Mouse (Mus musculus): Measurements from ENCODE around the gene Necap2.

The Necap2 gene

DNA sequence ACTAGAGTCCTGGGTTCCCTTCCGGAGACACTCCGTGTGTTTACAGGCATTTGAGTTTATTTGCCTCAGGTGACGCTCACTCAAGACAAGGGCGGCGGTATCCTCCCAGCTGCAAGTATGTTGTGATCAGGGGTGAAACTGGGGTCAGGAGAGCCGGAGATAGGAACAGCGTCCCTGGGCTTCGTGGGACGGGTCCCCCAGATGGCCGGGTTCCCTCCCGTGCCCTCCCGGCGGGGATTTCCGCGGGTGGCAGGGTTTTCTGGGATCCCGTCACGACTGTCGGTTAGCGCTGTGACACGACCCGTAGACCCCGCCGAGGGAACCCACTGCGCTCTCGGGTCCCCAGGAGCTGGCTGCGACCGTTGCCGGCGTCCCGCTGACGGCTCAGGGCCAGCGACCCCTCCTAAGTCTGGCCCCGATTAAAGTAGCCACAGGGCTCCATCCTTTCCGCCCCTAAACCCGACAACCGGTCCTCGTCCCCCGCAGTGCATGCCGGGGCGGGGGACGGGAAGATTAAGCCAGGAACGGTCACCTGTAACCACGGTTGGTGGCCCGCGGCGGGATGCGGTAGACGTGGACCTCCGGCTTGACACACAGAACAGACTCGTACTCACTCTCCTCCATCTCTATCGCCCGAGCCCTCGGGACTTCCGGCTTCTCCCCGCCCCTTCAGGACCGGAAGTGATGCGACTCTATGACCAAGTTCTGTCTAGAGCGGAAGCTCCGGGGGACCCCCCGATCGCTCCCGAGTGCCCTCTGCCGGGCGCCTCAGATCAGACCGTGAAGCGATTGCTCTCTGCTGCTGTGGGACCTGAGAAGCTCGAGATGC, at the start of gene Necap2:
TSS of gene Necap2 (minus strand) at position 677 of the 829 bp plus-strand sequence.
- peak; percentile 95 for DNase-seq (ENCODE audit: low spot score)

DNA sequence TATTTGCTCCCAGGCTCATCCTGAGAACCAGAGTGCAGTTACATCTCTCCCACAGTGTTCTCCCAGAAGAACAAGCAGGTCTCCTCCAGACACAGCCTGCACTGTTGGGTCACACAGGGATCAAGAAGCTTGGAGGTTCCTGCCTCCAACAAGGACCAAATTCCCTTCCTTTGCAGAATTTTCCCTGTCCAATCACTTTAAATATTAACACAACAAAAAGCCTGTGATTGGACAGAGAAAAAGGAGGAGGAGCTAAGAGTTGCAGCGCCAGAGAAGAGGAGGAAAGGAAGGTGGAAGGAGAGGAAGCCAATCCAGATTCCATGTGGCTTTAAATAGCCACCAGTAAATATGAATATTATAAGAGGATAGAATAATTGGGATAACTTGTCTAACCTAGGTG, 44.9 kb upstream of the Necap2 start:
- DNase-seq (ENCODE audit: low spot score), result no peak

DNA sequence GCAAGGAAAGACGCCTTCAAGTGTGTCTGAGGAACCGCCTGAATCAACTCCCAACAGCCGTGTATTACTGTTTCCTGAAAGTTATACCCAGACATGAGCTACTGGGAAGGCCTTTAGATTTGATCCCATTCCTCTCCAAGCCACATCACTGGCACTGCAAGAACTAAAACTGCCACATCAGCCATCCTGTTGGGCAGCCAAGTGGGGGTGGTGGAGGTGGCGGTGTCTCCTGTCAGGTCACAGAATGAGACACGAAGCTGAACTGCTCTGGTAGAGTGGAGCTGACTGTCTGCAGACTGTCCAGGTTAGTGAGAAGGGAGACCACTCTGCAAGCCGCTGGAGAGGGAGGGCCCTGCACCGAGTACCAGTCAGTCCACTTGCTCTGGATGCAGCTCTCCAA, 44.5 kb upstream of the Necap2 start:
- no peak for DNase-seq (ENCODE audit: low spot score)

DNA sequence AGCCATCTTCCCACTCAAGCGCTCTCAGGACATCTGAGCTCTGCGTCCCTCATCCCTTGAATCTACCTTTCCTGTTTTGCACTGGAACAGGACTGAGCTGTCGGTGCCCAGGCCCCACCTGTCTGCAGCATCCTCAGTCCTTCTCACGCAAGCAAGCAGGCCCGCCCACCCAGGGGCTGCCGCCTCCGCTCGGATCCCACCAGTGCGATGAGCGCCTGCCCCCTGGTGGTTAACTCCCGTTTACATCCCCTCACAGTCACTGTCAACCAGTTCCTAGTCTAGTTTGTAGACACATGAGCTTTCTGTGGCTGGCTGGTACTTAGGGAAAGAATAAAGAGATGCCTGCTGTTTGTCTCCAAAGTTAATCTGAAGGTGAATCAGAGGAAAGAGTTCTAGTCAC, 42.5 kb upstream of the Necap2 start:
- DNase-seq (ENCODE audit: low spot score), result no peak

DNA sequence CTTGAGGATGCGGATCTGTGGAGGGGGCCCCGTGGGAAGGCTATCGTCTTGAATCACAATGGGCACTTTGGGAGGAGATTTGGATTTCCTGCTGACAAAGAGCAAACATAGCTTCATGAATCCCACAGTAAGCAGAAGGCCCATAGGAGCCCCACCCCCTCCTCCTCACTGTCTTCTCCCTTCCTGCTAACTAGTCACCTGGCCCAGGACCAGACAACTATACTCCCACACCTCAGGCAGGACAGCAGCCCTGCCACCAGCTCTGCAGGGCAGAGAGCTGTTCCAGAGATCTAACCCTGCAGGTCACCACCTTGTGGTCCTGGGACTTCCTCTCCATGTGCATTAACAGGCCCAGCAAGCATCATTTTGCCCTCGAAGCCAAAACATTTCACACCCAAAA, 40.5 kb upstream of the Necap2 start:
- DNase-seq (ENCODE audit: low spot score), result no peak

DNA sequence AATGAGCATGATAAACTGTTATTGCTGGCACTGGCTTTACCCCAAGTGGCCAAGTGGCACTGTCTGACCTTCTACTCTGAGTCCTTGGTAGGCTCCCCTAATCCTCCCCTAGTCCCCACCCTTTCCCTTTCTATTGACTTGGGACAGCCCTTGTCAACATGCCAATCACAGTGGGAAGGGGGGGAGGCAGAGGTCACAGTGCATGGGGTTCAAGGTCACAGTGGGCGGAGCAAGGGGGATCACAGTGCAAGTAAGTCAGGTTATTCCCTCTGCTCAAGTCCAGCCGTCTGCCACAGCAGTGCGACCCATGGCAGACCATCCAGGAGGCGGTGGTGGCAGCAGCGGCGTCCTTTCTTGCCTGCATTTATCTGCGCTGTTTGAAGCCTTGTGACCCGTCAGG, 37.2 kb upstream of the Necap2 start:
- DNase-seq (ENCODE audit: low spot score), result no peak

DNA sequence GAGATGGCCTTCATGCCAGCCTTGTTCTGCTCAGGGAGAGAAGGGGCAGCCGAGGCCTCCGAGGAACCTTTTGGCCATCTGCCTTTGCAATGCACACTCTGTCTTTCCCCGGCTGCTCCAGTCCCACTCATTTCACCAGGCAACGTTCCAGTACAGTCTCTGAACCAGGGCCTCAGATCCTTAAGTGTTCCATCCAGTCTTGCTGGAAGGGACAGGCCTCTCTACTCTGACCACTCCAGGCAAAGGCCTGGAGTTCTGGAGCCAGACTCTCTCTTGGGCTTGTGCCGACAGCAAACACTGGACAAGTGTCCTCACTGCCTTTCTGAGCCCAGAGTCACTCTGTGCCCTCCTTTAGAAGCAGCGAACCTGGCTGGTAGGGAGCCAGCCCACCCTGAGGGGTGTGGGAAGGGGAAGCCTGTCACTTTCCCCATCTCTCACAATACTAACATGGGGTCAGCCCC, 36.4 kb upstream of the Necap2 start:
- no peak for DNase-seq (ENCODE audit: low spot score)

DNA sequence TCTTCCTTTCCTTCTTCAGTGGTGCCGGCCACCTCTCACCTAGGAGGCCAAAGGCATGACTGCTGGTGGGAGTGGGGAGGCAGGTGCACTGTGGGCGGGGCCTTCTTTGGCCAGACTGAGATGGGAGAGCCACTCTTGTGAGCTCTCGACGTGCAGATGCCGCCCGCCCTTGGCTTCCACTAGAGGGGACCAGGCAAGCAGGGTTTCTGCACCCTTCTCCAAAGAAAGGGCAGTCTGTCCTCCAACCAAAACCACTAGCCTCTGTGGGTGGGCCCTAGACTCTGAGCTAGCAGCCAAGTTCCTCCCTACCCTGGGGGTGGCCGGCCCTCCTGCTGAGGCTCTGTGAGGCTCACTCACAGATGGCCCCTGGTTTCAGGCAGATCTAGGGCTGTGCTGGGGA, 35.7 kb upstream of the Necap2 start:
- no peak for DNase-seq (ENCODE audit: low spot score)

DNA sequence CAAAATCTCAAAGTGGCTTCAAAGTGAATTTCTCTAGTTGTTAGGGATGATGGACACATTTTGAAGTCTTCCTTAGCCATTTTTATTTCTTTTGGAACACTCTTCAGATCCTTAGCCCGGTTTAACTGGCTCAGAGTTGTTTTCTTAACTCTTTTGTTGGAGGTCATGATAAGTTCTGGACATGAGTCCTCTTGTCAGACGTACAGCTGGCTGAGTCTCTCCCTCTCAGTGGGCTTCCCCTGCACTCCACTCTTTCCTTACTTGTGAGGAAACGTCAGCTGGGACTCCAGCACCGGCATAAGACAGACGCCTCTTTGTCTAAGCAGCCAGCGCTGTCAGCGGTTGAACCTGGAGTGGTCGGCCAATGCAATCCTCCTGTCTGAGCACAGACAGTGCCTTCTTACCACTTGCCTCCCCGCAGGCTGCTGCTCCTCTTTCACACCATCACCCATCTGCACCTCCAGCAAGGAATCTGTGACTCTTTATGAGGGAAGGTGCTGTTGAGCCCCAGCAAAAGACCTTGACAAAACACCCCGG, 30.1 kb upstream of the Necap2 start:
- no peak for DNase-seq (ENCODE audit: low spot score)

DNA sequence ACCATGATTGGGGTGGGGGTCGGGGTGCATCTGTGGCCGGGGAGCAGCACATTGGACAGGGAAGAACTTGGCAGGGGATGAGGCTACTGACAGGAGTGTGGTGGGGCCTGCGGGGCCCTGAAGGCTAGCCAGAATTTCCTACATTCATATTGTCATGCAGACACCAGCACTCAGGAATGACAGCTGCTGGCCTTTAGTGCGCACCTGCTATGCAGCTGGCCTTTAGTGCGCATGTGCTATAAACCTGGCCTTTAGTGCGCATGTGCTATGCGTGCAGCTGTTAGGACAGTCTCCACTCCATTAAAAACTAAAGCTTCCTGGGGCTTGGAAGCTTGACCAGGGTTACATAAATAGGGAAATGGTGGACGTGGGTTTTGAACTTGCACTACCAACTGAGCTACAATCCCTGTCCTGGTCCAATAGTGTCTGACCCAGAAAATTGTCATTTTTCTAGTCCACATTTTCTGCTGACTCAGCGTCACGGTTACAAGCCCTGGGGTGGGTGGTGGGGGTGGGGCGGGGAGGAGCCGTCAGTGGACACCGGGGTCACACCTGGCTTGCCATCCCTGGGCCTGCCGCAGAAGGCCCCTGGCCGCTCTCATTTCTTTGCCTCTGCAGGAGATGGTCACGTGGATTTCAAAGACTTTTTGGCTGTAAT, 28.5 kb upstream of the Necap2 start:
- no peak for DNase-seq (ENCODE audit: low spot score)

DNA sequence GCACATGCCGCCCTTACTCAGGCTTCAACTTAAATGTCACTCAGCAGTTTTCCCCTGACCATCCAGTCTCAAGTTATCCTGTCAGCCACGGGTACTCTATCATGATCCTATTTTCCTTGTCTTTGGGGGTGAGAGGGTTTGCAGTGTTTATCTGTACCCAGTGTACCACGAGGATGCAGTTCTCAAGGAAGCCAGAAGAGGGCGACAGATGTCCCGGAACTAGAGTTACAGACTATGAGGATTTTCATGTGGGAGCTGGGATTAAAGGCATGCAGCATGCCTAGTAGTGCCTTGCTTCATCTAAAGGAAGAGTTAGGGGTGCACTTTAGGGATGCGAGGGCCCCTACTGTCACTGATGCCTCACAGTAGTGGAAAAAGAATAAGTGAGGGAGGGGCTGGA, 23.7 kb upstream of the Necap2 start:
- DNase-seq (ENCODE audit: low spot score), result no peak

DNA sequence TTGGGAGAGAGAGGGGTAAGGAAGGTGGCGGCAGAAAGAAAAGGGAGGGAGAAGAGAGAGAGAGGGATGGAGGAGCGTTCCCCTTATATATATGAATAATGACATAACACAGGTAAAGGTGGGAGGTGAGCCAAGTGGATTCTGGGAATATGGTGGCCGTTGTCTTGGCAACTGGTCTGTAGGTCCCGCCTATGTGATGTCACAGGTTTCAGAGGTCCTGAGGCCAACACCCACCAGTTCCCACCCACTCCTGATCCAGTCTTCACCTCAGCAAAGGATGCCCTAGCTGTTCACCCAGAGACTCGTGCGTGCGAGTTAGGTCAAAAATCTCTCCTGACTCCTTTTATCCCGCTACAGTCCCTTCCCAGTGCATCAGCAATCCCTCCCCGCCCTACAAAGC, 23.1 kb upstream of the Necap2 start:
- DNase-seq (ENCODE audit: low spot score), result no peak

DNA sequence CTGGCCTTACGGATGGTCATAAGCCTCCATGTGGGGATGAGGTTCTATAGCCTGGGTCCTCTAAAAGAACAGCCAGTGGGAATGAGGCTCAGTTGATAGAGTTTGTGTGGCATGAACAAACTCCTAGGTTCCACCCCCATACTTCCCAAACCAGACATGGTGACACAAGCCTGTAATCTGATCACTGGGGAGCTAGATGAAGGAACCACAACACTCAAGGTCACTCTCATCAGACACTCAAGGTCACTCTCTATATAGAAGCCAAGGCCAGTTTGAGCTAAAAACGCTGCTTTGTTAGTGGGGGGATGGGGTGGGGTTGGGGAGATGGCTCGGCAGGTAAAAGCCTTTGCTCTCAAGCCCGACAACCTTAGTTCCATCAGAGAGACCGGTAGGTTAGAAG, 21.8 kb upstream of the Necap2 start:
- no peak for DNase-seq (ENCODE audit: low spot score)

DNA sequence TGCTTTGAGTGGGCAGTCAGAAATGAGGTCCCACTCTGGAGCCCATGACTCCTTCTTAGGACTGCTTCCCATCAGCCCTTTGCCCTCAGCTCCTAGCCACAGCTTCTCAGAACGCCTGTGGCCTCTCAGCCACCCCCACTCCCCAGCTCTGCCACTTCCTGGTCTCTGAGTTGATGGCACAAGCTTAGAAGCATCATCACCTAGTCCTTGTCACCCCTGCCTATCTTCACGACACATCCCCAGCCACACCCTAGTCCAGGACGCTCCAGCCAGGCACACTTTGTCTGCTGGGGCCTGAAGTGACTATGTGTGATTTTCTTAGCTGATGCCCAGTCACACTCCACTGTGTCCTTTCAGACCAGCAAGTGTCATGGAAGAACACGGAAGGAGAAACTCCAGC, 20.8 kb upstream of the Necap2 start:
- DNase-seq (ENCODE audit: low spot score), result no peak

DNA sequence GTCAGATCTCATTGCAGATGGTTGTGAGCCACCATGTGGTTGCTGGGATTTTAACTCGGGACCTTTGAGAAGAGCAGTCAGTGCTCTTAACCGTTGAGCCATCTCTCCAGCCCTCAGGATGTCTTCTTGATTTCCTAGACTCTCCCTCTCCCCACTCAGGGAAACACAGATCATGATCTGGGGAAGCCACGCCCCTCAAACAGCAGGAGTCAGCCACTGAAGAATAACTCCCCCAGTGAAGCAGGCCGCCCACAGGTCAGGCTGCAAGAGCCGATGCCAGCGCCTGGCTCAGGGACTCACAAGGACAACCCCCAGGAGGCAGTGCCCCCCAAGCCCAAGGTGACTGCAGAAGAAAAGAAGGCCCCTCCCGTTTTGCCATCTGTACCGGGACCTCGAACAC, 18.6 kb upstream of the Necap2 start:
- DNase-seq (ENCODE audit: low spot score), result no peak

DNA sequence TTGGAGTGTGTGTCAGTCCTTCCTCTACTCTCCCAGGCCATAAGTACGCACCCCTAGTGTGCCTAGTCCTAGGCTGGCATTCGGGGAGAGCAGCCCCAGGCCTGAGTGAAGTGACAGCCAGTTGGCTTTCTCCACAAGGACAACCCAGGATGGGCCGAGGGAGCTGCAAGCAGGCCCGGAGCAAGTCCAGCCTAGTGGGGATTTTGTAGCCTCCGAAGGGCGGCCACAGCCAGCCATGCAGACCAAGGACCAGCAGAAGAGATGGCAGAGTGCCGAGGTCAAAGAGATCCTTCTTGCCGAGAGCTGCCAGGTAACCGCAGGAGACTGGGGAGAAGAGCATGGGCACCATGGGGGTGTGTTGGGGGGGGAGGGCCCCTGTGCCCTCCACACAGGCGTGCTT, 16.9 kb upstream of the Necap2 start:
- DNase-seq (ENCODE audit: low spot score), result no peak

DNA sequence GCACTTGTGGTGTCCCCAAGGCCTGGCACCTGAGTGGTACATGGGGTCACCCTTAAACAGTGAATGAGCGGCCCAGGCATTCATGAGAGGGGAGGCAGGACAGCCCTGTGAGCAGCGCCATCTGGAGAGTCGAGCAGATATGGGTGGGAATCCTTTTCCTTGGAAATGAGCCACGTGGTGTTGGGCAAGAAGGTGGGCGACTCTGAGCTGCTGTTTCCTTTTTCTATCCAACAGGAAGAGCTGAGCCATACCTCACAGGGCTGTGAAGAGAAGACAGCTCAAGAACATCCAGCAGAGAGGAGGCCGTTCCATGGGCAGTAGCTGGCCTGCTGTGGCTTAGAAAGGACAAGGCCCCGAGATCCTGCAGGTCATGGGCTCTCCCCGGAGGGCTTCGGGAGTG, 10.6 kb upstream of the Necap2 start:
- DNase-seq (ENCODE audit: low spot score), result no peak

DNA sequence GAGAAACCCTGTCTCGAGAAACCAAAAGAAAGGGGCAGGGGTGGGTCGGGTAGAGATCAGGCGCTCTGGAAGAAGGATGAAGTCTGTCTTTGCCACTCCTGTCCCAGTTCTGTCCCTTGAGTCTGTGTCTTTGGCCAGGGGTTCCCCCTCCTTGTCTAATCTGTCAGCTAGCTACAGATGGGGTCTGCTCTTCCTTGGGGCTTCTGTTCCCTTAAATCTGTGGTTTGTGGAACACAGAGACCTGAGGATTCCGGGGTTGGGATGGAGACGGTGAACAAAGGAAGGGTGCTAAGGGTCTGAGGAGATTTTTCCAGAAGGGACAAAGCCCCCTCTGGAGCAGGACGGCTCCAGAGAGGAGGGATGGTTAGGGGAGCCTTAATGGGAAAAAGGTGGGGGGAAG, 9.9 kb upstream of the Necap2 start, which contains the start of gene Spata21:
TSS of gene Spata21 (plus strand) at position 301 of the 400 bp plus-strand sequence.
- DNase-seq (ENCODE audit: low spot score), result no peak

DNA sequence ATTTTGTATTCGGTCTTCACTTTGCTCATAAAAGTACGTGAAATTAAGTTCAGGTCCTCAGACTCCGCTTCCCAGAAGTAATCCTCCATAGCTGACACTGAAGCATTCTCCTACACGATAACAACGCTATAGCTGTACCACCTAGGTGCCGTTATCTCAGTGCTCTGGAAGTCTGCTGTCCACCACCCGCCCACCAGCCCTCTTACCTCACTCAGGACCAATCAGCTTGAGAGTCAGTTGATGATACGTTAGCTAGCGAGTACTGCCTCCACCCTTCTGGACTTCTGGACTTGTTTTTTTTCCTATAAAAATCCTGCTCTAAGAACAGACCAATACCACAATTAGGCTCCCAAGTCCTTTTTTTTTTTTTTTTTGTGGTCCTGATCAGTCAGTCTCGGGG, 8.7 kb upstream of the Necap2 start:
- no peak for DNase-seq (ENCODE audit: low spot score)

DNA sequence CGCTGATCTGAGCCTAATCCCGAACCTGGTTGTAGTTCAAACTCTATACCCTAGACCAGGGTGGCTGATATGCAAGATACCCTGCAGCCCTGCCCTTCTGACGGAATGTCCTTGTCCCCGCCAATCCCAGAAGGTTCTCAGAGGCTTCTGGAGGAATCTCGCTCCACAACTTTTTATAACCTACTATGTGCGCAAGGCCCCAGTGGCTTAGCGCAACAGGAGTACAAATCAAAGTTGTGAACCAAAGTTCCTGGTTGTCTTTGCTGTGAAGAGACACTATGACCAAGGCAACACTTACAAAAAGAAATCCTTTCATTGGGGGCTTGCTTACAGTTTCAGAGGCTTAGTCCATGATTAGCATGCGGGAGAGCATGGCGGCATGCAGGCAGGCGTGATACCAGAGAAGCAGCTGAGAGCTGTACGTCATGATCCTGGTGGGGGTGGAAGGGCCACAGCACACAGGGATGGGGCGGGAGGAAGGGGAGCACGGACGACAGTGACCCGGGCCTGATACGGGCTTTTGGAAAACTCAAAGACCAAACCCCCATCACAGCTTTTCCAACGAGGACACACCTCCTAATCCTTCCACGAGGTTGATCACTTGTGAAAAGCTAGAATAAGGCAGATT, 467 bp upstream of the Necap2 start:
- DNase-seq (ENCODE audit: low spot score), result no peak

DNA sequence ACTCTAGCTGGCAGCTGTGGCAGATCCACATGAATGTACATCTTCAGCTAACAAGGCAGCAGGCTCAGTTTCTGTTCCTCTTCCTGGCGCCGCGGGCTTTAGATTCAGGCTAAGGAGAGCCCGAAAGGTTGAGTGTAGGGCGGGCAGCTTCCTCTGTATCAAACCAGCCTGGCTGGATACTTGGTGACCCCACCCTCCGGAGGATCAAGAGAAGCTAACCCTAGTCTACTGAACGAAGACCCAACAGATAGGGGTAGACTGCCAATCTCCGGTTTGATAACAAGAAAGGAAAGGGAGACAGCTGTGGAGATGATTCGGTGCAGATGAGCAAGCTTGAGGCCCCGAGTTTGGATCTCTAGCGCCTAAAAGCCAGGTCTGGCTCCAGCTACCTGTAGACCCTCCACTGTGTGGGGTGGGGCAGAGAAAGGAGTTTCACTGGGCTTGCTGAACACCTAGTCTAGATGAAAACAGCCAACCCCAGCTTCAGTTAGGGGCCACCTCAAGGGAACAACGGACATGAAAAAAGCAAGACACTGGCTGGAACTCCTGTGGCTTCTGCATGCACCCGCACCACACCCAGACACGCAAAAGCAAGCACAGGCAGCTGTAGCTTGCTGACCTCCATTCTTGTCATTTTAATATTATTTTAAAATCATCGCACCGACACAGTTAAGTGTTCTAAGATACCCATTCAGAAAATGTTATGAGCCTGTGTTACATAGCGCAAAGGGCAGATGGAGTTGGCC, 1.2 kb downstream of the Necap2 start:
- no peak for DNase-seq (ENCODE audit: low spot score)

DNA sequence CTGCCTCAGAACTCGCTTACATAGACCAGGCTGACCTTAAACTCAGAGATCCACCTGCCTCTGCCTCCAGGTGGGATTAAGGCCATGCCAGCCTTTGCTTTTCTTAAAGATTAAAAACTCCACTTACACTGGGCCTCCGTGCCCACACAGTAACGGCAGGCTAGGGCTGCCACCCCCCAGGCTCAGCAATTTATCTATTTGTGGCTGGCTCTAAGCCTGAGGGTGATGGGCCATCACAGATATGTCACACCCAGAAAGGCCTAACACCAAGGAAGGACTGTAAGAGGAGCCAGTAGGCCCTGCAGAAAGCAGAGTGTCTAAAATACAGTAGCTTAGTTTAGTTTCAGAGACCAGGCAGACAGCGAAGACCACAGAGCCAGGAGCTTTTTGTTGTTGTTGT, 4.0 kb downstream of the Necap2 start:
- DNase-seq (ENCODE audit: low spot score), result no peak

All from urinary bladder, postnatal 25 days (tissue).